Mouse (Mus musculus) cortical plate, adult 2 months (tissue): Measurements from ENCODE around the gene Larp4b.

Source experiments
- CTCF ChIP-seq: fragments of 200-500 bp; IDR thresholded peaks from 2 replicates; pipeline ENCODE4 v1.5.1; 2011; ENCODE audit warnings: mild to moderate bottlenecking, control low read depth, low read length; ENCODE audit not compliant: insufficient read depth; ENCODE audit errors: extremely low read depth
- POLR2A ChIP-seq: fragments of 200-500 bp; IDR thresholded peaks from 2 replicates; pipeline ENCODE4 v1.6.1; 2011; ENCODE audit warnings: mild to moderate bottlenecking, low read length, control low read depth; ENCODE audit not compliant: insufficient read depth; ENCODE audit errors: extremely low read depth

DNA sequence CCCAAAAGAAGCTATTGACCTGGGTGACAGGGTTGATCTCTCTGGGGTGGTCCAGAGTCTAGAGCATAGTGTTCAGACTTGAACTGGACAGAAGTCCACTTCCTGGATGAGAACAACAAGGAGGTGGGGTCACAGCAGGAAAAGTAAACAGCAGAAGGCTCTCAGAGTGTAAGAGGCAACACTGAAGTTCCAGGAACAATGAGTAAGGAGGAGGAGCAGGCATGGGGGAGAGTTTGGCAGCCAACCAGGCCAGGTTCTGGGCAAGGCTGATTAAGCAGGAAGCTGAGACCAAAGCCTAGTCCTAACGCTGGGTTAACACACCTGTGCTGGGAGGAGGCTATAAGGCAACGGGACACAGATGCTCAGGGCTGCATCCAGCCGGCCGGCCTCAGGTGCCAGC, 19.9 kb upstream of the Larp4b start:
- TF ChIP-seq CTCF (no peak), POLR2A (no peak)
